Mouse (Mus musculus) testis, adult 2 months (tissue): ENCODE measurements around the gene Dennd2a.

Source experiments
- CTCF ChIP-seq: fragments of 200-500 bp; IDR thresholded peaks from 2 replicates; pipeline ENCODE4 v1.5.1; 2012; ENCODE audit warnings: low read depth, mild to moderate bottlenecking, inconsistent platforms, low read length, moderate library complexity; ENCODE audit not compliant: control insufficient read depth, insufficient read depth, insufficient replicate concordance
- POLR2A ChIP-seq: fragments of 200-500 bp; IDR thresholded peaks from 2 replicates; pipeline ENCODE4 v1.6.1; 2012; ENCODE audit warnings: low read depth, mild to moderate bottlenecking, inconsistent platforms, low read length, moderate library complexity; ENCODE audit not compliant: control insufficient read depth

DNA sequence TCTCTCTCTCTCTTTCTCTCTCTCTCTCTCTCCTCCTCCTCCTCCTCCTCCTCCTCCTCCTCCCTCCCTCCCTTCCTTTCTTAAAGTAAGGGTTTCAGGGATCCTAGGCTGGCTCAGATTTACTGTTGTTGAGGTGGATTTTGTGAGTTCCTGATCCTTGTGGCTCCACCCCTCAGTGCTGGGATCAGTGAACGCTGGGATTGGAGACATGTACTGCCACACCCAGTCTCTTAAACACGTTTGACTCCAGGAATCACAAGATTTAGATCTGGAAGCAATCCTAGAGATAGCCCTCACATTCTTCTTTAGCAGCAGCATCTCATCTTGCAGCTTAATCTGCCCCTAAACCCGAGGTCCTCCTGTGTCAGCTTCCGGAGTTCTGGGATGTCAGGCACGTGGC, 84.8 kb downstream of the Dennd2a start:
- no peak for TF ChIP-seq POLR2A
- TF ChIP-seq CTCF = no peak
